Mouse (Mus musculus) heart, embryonic 16.5 days (tissue): Measurements from ENCODE around the gene Arfgef2. TPM values are rescaled to one million over a fixed set of nuclear protein-coding genes. Genes with fewer than 3 reads are reported as not detected.

ENCODE experiments used
- ATAC-seq: fragments of 200-750 bp; cut with Nextera tagmentation; replicated peaks from 2 replicates; pipeline ENCODE4 v1.8.0; 2017; ENCODE audit warnings: moderate number of reproducible peaks; ENCODE audit not compliant: insufficient read depth, low FRiP score; ENCODE audit errors: extremely low read depth
- H3K27ac ChIP-seq: fragments of 300-500 bp; sonication (generic); 2 replicates; pipeline ENCODE4 v1.5.1; 2014; ENCODE audit warnings: mild to moderate bottlenecking, low read length, control low read depth, moderate library complexity
- H3K27me3 ChIP-seq: fragments of 300-500 bp; sonication (generic); 2 replicates; pipeline ENCODE4 v1.6.1; 2014; ENCODE audit warnings: low read length, mixed read lengths; ENCODE audit not compliant: control insufficient read depth, insufficient read depth
- H3K36me3 ChIP-seq: fragments of 300-500 bp; sonication (generic); 2 replicates; pipeline ENCODE4 v1.6.1; 2014; ENCODE audit not compliant: control insufficient read depth, insufficient read depth
- H3K4me1 ChIP-seq: fragments of 300-500 bp; sonication (generic); 2 replicates; pipeline ENCODE4 v1.6.1; 2014; ENCODE audit warnings: low read length, mixed read lengths; ENCODE audit not compliant: control insufficient read depth, insufficient read depth
- H3K4me2 ChIP-seq: fragments of 300-500 bp; sonication (generic); 2 replicates; pipeline ENCODE4 v1.6.1; 2014; ENCODE audit warnings: low read depth, mild to moderate bottlenecking, control low read depth, low read length
- H3K4me3 ChIP-seq: fragments of 300-500 bp; sonication (generic); 2 replicates; pipeline ENCODE4 v1.5.1; 2014; ENCODE audit warnings: mild to moderate bottlenecking, control low read depth, low read length
- H3K9ac ChIP-seq: fragments of 300-500 bp; sonication (generic); 2 replicates; pipeline ENCODE4 v1.6.1; 2014; ENCODE audit warnings: low read length, control low read depth
- H3K9me3 ChIP-seq: fragments of 300-500 bp; sonication (generic); replicated peaks from 2 replicates; pipeline ENCODE4 v1.6.1; 2016; ENCODE audit warnings: low read length; ENCODE audit not compliant: control insufficient read depth
- WGBS: fragments of 180-500 bp; shearing (Covaris S2); extraction: QIAGEN DNeasy Blood & Tissue Kit; methylation state at CpG from one replicate; pipeline ENCODE4 v1.1.7; 2014; 5-methylcytosine and 5-hydroxymethylcytosine counted together
- polyA plus RNA-seq: library from polyadenylated mRNA; unstranded; fragments of >200 nt; fragmentation: Nextera tagmentation; extraction: Ambion mirVana; gene quantifications from 2 replicates; pipeline ENCODE4 v1.2.1, GENCODE M21; 2015

The Arfgef2 gene
- polyA plus RNA-seq, 1 experiment from 2014 or later = 6.2 TPM

GRCm38 (mm10) chr2:166899746-166900145, 94.4 kb downstream of the Arfgef2 start:
- no peak overlapping the region for H3K4me3 ChIP-seq
- no peak overlapping the region for H3K4me2 ChIP-seq
- H3K9ac ChIP-seq = no peak overlapping the region
- 71% methylated on average over 3 of the region's 3 CpGs for WGBS
- H3K9me3 ChIP-seq = no peaks in the 10 kb centered on the region
- H3K27me3 ChIP-seq = no peaks in the 10 kb centered on the region
- peaks cover 8% of the 10 kb centered on the region for H3K36me3 ChIP-seq
- no peak for ATAC-seq
- H3K27ac ChIP-seq = no peak overlapping the region
- H3K4me1 ChIP-seq = no peaks in the 10 kb centered on the region

GRCm38 (mm10) chr2:166900792-166901505, 95.6 kb downstream of the Arfgef2 start:
- 89% methylated on average over 8 of the region's 8 CpGs for WGBS
- peaks cover 2% of the 10 kb centered on the region for H3K36me3 ChIP-seq
- no peaks in the 10 kb centered on the region for H3K9me3 ChIP-seq
- ATAC-seq = no peak
- no peaks in the 10 kb centered on the region for H3K27me3 ChIP-seq
- H3K9ac ChIP-seq = no peak overlapping the region
- no peak overlapping the region for H3K4me2 ChIP-seq
- H3K4me1 ChIP-seq = peaks cover 4% of the 10 kb centered on the region
- H3K4me3 ChIP-seq = no peak overlapping the region
- no peak overlapping the region for H3K27ac ChIP-seq

GRCm38 (mm10) chr2:166903719-166904282, 98.4 kb downstream of the Arfgef2 start:
- no peak overlapping the region for H3K9ac ChIP-seq
- H3K9me3 ChIP-seq = no peaks in the 10 kb centered on the region
- no peak for ATAC-seq
- H3K4me2 ChIP-seq = no peak overlapping the region
- H3K4me3 ChIP-seq = no peak overlapping the region
- WGBS = 88% methylated on average over 6 of the region's 6 CpGs
- H3K4me1 ChIP-seq = peaks cover 14% of the 10 kb centered on the region
- no peaks in the 10 kb centered on the region for H3K36me3 ChIP-seq
- no peaks in the 10 kb centered on the region for H3K27me3 ChIP-seq
- no peak overlapping the region for H3K27ac ChIP-seq

- Histone ChIP-seq H3K4me1 (peaks cover 20% of the 10 kb centered on the region), H3K4me3 (peak within 1 kb of the TSS; percentile 93), H3K9me3 (no peaks in the 10 kb centered on the region), H3K27me3 (no peaks in the 10 kb centered on the region), H3K4me2 (peak within 1 kb of the TSS; percentile 98), H3K27ac (peak within 1 kb of the TSS; percentile 100), H3K9ac (peak within 1 kb of the TSS; percentile 97), H3K36me3 (0 out of 2 replicates have a peak, but pooled peaks cover 3% of the 10 kb centered on the region)
- WGBS = under 1% methylated on average over 75 of the region's 80 CpGs
- peak; percentile 96 for ATAC-seq
Measured at GRCm38 (mm10) chr2:166905711-166906522, 100.5 kb downstream of the Arfgef2 start, which contains the start of gene Cse1l. Gene Cse1l (plus strand): TSS chr2:166906040.

- Histone ChIP-seq H3K4me3 (peak overlapping the region; percentile 93), H3K9me3 (no peaks in the 10 kb centered on the region), H3K4me1 (peaks cover 20% of the 10 kb centered on the region), H3K27ac (peak overlapping the region; percentile 100), H3K4me2 (peak overlapping the region; percentile 98), H3K9ac (peak overlapping the region; percentile 97), H3K27me3 (no peaks in the 10 kb centered on the region), H3K36me3 (0 out of 2 replicates have a peak, but pooled peaks cover 3% of the 10 kb centered on the region)
- no peak; the same call in 1 of the 2 replicates for ATAC-seq
- under 1% methylated on average over 28 of the region's 28 CpGs for WGBS
Measured at GRCm38 (mm10) chr2:166906523-166907182, 101.3 kb downstream of the Arfgef2 start.

GRCm38 (mm10) chr2:166909729-166910128, 104.3 kb downstream of the Arfgef2 start:
- Histone ChIP-seq H3K4me3 (no peak overlapping the region), H3K27me3 (no peaks in the 10 kb centered on the region), H3K9ac (no peak overlapping the region), H3K4me2 (no peak overlapping the region), H3K4me1 (peaks cover 23% of the 10 kb centered on the region), H3K27ac (0 out of 2 replicates have a peak overlapping the region, but pooled peaks have one; percentile 25), H3K9me3 (no peaks in the 10 kb centered on the region), H3K36me3 (0 out of 2 replicates have a peak, but pooled peaks cover 3% of the 10 kb centered on the region)
- 58% methylated on average over 3 of the region's 3 CpGs for WGBS
- no peak for ATAC-seq

GRCm38 (mm10) chr2:166910536-166910935, 105.1 kb downstream of the Arfgef2 start:
- no peak overlapping the region for H3K9ac ChIP-seq
- peaks cover 18% of the 10 kb centered on the region for H3K4me1 ChIP-seq
- 0 out of 2 replicates have a peak, but pooled peaks cover 3% of the 10 kb centered on the region for H3K36me3 ChIP-seq
- no peak overlapping the region for H3K27ac ChIP-seq
- no peaks in the 10 kb centered on the region for H3K27me3 ChIP-seq
- H3K4me3 ChIP-seq = no peak overlapping the region
- no peak for ATAC-seq
- no peaks in the 10 kb centered on the region for H3K9me3 ChIP-seq
- WGBS = 84% methylated on average over 8 of the region's 8 CpGs
- H3K4me2 ChIP-seq = no peak overlapping the region

GRCm38 (mm10) chr2:166923971-166924370, 118.6 kb downstream of the Arfgef2 start:
- Histone ChIP-seq H3K36me3 (peaks cover 39% of the 10 kb centered on the region), H3K27ac (no peak overlapping the region), H3K4me3 (no peak overlapping the region)

More at GRCm38 (mm10) chr2:166923971-166924370, 118.6 kb downstream of the Arfgef2 start:
- ATAC-seq = no peak
- Histone ChIP-seq H3K4me1 (no peaks in the 10 kb centered on the region), H3K27me3 (no peaks in the 10 kb centered on the region), H3K4me2 (no peak overlapping the region), H3K9ac (no peak overlapping the region), H3K9me3 (no peaks in the 10 kb centered on the region)
- 82% methylated on average over 2 of the region's 2 CpGs for WGBS
